Mouse (Mus musculus) ES-E14 (cell line): Measurements from ENCODE around the gene Leng1. TPM values are rescaled to one million over a fixed set of nuclear protein-coding genes. Genes with fewer than 3 reads are reported as not detected.

Experiments used
- DNase-seq: peaks from one replicate; pipeline ENCODE4 v3.0.0-alpha.2; 2013; ENCODE audit warnings: low read depth, low spot score
- H3K27ac ChIP-seq: 2 replicates; pipeline ENCODE4 v1.5.1; 2012; ENCODE audit warnings: low read depth, mild to moderate bottlenecking, low read length, moderate library complexity, mixed read lengths; ENCODE audit not compliant: poor library complexity, insufficient read depth, severe bottlenecking
- H3K36me3 ChIP-seq: 2 replicates; pipeline ENCODE4 v1.6.1; 2012; ENCODE audit warnings: mild to moderate bottlenecking, low read length, moderate library complexity, mixed read lengths; ENCODE audit not compliant: control insufficient read depth, poor library complexity, insufficient read depth, severe bottlenecking
- H3K4me1 ChIP-seq, 2 experiments: fragments of 150-350 bp in 1 of 2; sonication (generic) in 1 of 2; 2 replicates each; pipeline ENCODE4 v1.6.1; 2012; ENCODE audit warnings: low read length in 2 of 2, mild to moderate bottlenecking in 1 of 2, mixed read lengths in 1 of 2; ENCODE audit not compliant: control insufficient read depth in 2 of 2, insufficient read depth in 2 of 2, poor library complexity in 1 of 2
- H3K4me3 ChIP-seq, 2 experiments: fragments of 150-350 bp in 1 of 2; sonication (generic) in 1 of 2; 2 replicates each; pipeline ENCODE4 v1.5.1; 2012; ENCODE audit warnings: low read length in 2 of 2, low read depth in 1 of 2, mild to moderate bottlenecking in 1 of 2, mixed read lengths in 1 of 2; ENCODE audit not compliant: insufficient read depth in 1 of 2, poor library complexity in 1 of 2, severe bottlenecking in 1 of 2
- H3K9ac ChIP-seq: 2 replicates; pipeline ENCODE4 v1.6.1; 2012; ENCODE audit warnings: low read depth, mild to moderate bottlenecking, low read length, mixed read lengths; ENCODE audit not compliant: poor library complexity, insufficient read depth, severe bottlenecking
- H3K9me3 ChIP-seq: fragments of 150-350 bp; sonication (generic); 2 replicates; pipeline ENCODE4 v1.6.1; 2012; ENCODE audit warnings: low read depth, mild to moderate bottlenecking, low read length; ENCODE audit not compliant: control insufficient read depth, insufficient read depth
- CHD2 ChIP-seq: IDR thresholded peaks from 2 replicates; pipeline ENCODE4 v1.6.1; 2014; ENCODE audit warnings: mild to moderate bottlenecking, low read depth, low read length, inconsistent platforms
- HCFC1 ChIP-seq: IDR thresholded peaks from 2 replicates; pipeline ENCODE4 v1.6.1; 2012; ENCODE audit warnings: low read length, inconsistent platforms, borderline replicate concordance; ENCODE audit not compliant: insufficient read depth
- MAFK ChIP-seq: IDR thresholded peaks from 2 replicates; pipeline ENCODE4 v1.6.1; 2014; ENCODE audit warnings: mild to moderate bottlenecking, low read depth, low read length, inconsistent platforms; ENCODE audit not compliant: insufficient read depth
- ZC3H11A ChIP-seq: IDR thresholded peaks from 2 replicates; pipeline ENCODE4 v1.6.1; 2012; ENCODE audit warnings: low read depth, mild to moderate bottlenecking, inconsistent platforms, low read length, borderline replicate concordance
- ZNF384 ChIP-seq: IDR thresholded peaks from 2 replicates; pipeline ENCODE4 v1.6.1; 2012; ENCODE audit warnings: low read depth, low read length, inconsistent platforms
- in situ Hi-C, 2 experiments: fragments of 600-800 bp; cut with MboI; formaldehyde crosslinking; loops; one replicate each; pipeline ENCODE4 v1.15.1; 2025; ENCODE audit warnings: low sequenced_read_pairs in 2 of 2, inconsistent platforms in 1 of 2; ENCODE audit not compliant: unreplicated experiment in 2 of 2
- total RNA-seq: library from RNA; depleted of rRNA; stranded (reverse); fragments of 300-350 nt; gene quantifications from 2 replicates; pipeline ENCODE4 v1.2.3, GENCODE M21; 2012

The Leng1 gene
- total RNA-seq, 1 experiment: 5.7 TPM

GRCm38 (mm10) chr7:3694076-3694948 lies 28.7 kb upstream of the Leng1 start:
- H3K36me3 ChIP-seq: peaks cover 4% of the 10 kb centered on the region
- H3K4me3 ChIP-seq: peak overlapping the region; percentile 86 to 93
- H3K9ac ChIP-seq: peak overlapping the region; percentile 89
- H3K9me3 ChIP-seq: no peaks in the 10 kb centered on the region
- H3K4me1 ChIP-seq: 0 out of 4 replicates have a peak, but pooled peaks cover 0 to 2% of the 10 kb centered on the region in 2 experiments
- TF ChIP-seq HCFC1 (no peak), CHD2 (no peak), ZC3H11A (no peak), MAFK (no peak), ZNF384 (no peak)
- in situ Hi-C loops: no loop called here
- H3K27ac ChIP-seq: peak overlapping the region; percentile 85
- peak; percentile 84 for DNase-seq

GRCm38 (mm10) chr7:3693809-3694075 lies 28.1 kb upstream of the Leng1 start:
- Histone ChIP-seq H3K4me1 (0 out of 4 replicates have a peak, but pooled peaks cover 0 to 2% of the 10 kb centered on the region in 2 experiments), H3K27ac (peak overlapping the region; percentile 85), H3K4me3 (peak overlapping the region; percentile 86 to 93), H3K9me3 (no peaks in the 10 kb centered on the region), H3K9ac (peak overlapping the region; percentile 89), H3K36me3 (peaks cover 4% of the 10 kb centered on the region)
- TF ChIP-seq MAFK (no peak), HCFC1 (no peak), ZC3H11A (no peak), ZNF384 (no peak), CHD2 (no peak)
- DNase-seq: peak; percentile 77
- in situ Hi-C loops: no loop called here

GRCm38 (mm10) chr7:3692987-3693808 lies 27.6 kb upstream of the Leng1 start, which contains the start of gene Mboat7:
Gene Mboat7, minus strand, starts transcription at chr7:3693523.
- DNase-seq: peak; percentile 99
- Histone ChIP-seq H3K9ac (peak within 1 kb of the TSS; percentile 90), H3K36me3 (peaks cover 4% of the 10 kb centered on the region), H3K27ac (peak within 1 kb of the TSS; percentile 89), H3K4me1 (0 out of 4 replicates have a peak, but pooled peaks cover 0 to 2% of the 10 kb centered on the region in 2 experiments), H3K9me3 (no peaks in the 10 kb centered on the region), H3K4me3 (peak within 1 kb of the TSS; percentile 86 to 93)
- TF ChIP-seq MAFK: no peak
- TF ChIP-seq ZNF384: no peak
- TF ChIP-seq ZC3H11A: no peak
- TF ChIP-seq HCFC1: peak; percentile 26; the same call in 1 of the 2 replicates
- in situ Hi-C loops: no loop called here

- H3K4me3 ChIP-seq: peak within 1 kb of the TSS; percentile 86 to 93
- in situ Hi-C loops: no loop called here
- 0 out of 4 replicates have a peak, but pooled peaks cover 0 to 2% of the 10 kb centered on the region in 2 experiments for H3K4me1 ChIP-seq
- H3K9ac ChIP-seq: peak within 1 kb of the TSS; percentile 90
- peaks cover 3% of the 10 kb centered on the region; the same call in 1 of the 2 replicates for H3K36me3 ChIP-seq
- TF ChIP-seq CHD2 (no peak; the same call in 1 of the 2 replicates), ZNF384 (no peak), HCFC1 (no peak), ZC3H11A (no peak), MAFK (no peak)
- H3K9me3 ChIP-seq: no peaks in the 10 kb centered on the region
- no peak for DNase-seq
- peak within 1 kb of the TSS; percentile 89 for H3K27ac ChIP-seq
Measured at GRCm38 (mm10) chr7:3692382-3692986, 26.8 kb upstream of the Leng1 start, which contains the start of gene Tsen34. Gene Tsen34, plus strand, starts transcription at chr7:3692863.
